Mouse (Mus musculus): ENCODE measurements around the gene Evx1. TPM values are rescaled to one million over a fixed set of nuclear protein-coding genes. Genes with fewer than 3 reads are reported as not detected.
"Not testable (repeated sequence)": the region's sequence is repeated elsewhere in the genome, so short reads cannot be mapped to it uniquely, and the experiment has no call there.

Gene Evx1
- polyA plus RNA-seq, 1 experiment from 2014 or later = 0.70 TPM

- Histone ChIP-seq H3K36me3 (ENCODE audit: control insufficient read depth, insufficient read depth, low read length) (no peaks in the 10 kb centered on the region), H3K27ac (ENCODE audit: low read depth, low read length) (no peak overlapping the region), H3K27me3 (ENCODE audit: control insufficient read depth, insufficient read depth, low read length) (peaks cover 40% of the 10 kb centered on the region), H3K4me2 (ENCODE audit: low read depth, low read length) (no peak overlapping the region), H3K9ac (replicated peaks; ENCODE audit: low read depth, low read length) (no peak overlapping the region), H3K4me1 (ENCODE audit: control insufficient read depth, insufficient read depth, low read length) (peaks cover 5% of the 10 kb centered on the region; the same call in 1 of the 2 replicates), H3K4me3 (ENCODE audit: low read depth, low read length) (no peak overlapping the region), H3K9me3 (ENCODE audit: control insufficient read depth, low read length) (no peaks in the 10 kb centered on the region)
- 64% methylated on average over 3 of the region's 3 CpGs for WGBS
- no peak for ATAC-seq (ENCODE audit: low read depth)
These were observed 10.8 kb downstream of the Evx1 start for GRCm38 (mm10) chr6:52324061-52324460.

DNA sequence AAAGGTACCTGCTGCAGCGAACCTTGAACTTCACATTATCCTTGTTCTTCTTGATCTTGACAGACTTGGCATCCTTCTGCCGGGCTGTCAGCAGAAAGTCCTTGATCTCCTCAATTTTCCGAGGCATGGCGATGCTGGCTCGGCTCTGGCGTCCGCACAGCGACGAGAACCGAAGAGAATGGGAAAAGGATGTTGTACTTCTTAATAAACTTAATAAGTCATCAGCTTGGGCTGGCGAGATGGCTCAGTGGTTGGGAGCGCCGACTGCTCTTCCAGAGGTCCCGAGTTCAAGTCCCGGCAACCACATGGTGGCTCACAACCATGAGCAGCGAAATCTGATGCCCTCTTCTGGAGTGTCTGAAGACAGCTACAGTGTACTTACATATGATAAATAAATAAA, 33.5 kb downstream of the Evx1 start:
- H3K4me2 ChIP-seq (ENCODE audit: low read depth, low read length); ATAC-seq (ENCODE audit: low read depth); H3K27ac ChIP-seq (ENCODE audit: low read depth, low read length); H3K36me3 ChIP-seq (ENCODE audit: control insufficient read depth, insufficient read depth, low read length); H3K9ac ChIP-seq (replicated peaks; ENCODE audit: low read depth, low read length); H3K9me3 ChIP-seq (ENCODE audit: control insufficient read depth, low read length); H3K4me3 ChIP-seq (ENCODE audit: low read depth, low read length); H3K27me3 ChIP-seq (ENCODE audit: control insufficient read depth, insufficient read depth, low read length); H3K4me1 ChIP-seq (ENCODE audit: control insufficient read depth, insufficient read depth, low read length): not testable (repeated sequence)
- WGBS = 95% methylated on average over 15 of the region's 16 CpGs

- H3K4me3 ChIP-seq (ENCODE audit: low read depth, low read length) = no peak overlapping the region
- no peak overlapping the region for H3K4me2 ChIP-seq (ENCODE audit: low read depth, low read length)
- ATAC-seq (ENCODE audit: low read depth) = no peak
- H3K36me3 ChIP-seq (ENCODE audit: control insufficient read depth, insufficient read depth, low read length) = no peaks in the 10 kb centered on the region
- no peaks in the 10 kb centered on the region for H3K9me3 ChIP-seq (ENCODE audit: control insufficient read depth, low read length)
- no peaks in the 10 kb centered on the region for H3K4me1 ChIP-seq (ENCODE audit: control insufficient read depth, insufficient read depth, low read length)
- no peak overlapping the region for H3K9ac ChIP-seq (replicated peaks; ENCODE audit: low read depth, low read length)
- no peaks in the 10 kb centered on the region for H3K27me3 ChIP-seq (ENCODE audit: control insufficient read depth, insufficient read depth, low read length)
- H3K27ac ChIP-seq (ENCODE audit: low read depth, low read length) = no peak overlapping the region
- WGBS = 53% methylated on average over 2 of the region's 2 CpGs
These were observed 52.7 kb downstream of the Evx1 start for GRCm38 (mm10) chr6:52366021-52366420.

DNA sequence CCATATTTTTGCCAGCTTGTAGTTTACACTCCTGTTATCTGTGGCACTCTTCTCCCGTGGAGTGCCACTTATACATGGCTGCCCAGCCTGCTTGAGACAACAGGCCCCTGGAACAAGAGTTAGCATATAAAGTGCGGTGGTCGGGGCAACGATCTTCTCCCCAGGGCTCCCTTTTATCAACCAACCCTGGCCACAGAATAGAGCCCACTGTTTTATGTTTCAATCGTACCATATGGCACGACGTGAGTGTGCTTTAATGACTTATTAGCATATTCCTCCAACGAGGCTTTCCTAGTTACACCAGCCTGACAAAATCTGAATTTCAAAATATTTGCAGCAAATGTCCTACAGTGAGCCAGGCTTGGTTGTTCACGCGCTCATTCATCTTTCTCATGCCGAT, 53.2 kb downstream of the Evx1 start:
- WGBS = 24% methylated on average over 11 of the region's 11 CpGs
- Histone ChIP-seq H3K4me3 (ENCODE audit: low read depth, low read length) (no peak overlapping the region), H3K4me1 (ENCODE audit: control insufficient read depth, insufficient read depth, low read length) (no peaks in the 10 kb centered on the region), H3K36me3 (ENCODE audit: control insufficient read depth, insufficient read depth, low read length) (no peaks in the 10 kb centered on the region), H3K27me3 (ENCODE audit: control insufficient read depth, insufficient read depth, low read length) (no peaks in the 10 kb centered on the region), H3K4me2 (ENCODE audit: low read depth, low read length) (no peak overlapping the region), H3K9ac (replicated peaks; ENCODE audit: low read depth, low read length) (no peak overlapping the region), H3K9me3 (ENCODE audit: control insufficient read depth, low read length) (no peaks in the 10 kb centered on the region), H3K27ac (ENCODE audit: low read depth, low read length) (no peak overlapping the region)
- ATAC-seq (ENCODE audit: low read depth) = no peak; the same call in 1 of the 2 replicates

DNA sequence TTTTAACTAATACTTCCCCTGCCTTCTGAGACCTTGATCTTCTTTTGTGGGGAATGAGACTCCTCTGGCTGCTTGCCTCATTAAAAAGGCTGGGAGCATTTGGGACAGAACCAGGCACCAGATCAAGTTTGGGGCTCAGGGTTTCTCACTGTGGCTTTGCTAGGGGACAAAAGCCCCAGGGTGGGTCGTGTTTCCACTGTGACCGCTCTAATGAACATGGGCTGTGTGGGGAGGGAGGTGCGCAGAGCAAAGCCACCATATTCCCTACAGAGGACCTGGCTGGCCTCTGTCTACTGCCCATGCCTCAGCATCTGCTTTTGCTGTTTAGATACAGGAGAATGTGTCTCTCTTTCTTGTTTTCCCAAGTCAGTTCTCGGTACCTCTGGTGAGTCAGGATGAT, 53.8 kb downstream of the Evx1 start:
- no peak overlapping the region for H3K27ac ChIP-seq (ENCODE audit: low read depth, low read length)
- no peak overlapping the region for H3K4me3 ChIP-seq (ENCODE audit: low read depth, low read length)
- no peaks in the 10 kb centered on the region for H3K4me1 ChIP-seq (ENCODE audit: control insufficient read depth, insufficient read depth, low read length)
- ATAC-seq (ENCODE audit: low read depth) = no peak
- H3K36me3 ChIP-seq (ENCODE audit: control insufficient read depth, insufficient read depth, low read length) = no peaks in the 10 kb centered on the region
- H3K9me3 ChIP-seq (ENCODE audit: control insufficient read depth, low read length) = no peaks in the 10 kb centered on the region
- no peaks in the 10 kb centered on the region for H3K27me3 ChIP-seq (ENCODE audit: control insufficient read depth, insufficient read depth, low read length)
- H3K9ac ChIP-seq (replicated peaks; ENCODE audit: low read depth, low read length) = no peak overlapping the region
- H3K4me2 ChIP-seq (ENCODE audit: low read depth, low read length) = no peak overlapping the region
- 44% methylated on average over 4 of the region's 4 CpGs for WGBS

Other genes starting within 250 kb of the Evx1 start
- gene Hoxa1, start 155.2 kb upstream of the Evx1 start, polyA plus RNA-seq (2014; fragmentation: Nextera tagmentation; extraction: Ambion mirVana) = 0.76 and 0.92 TPM in 2 replicates
- gene Hoxa2, start 148.7 kb upstream of the Evx1 start, polyA plus RNA-seq (2014; fragmentation: Nextera tagmentation; extraction: Ambion mirVana) = 7.0 and 8.8 TPM in 2 replicates
- 1.8 and 2.2 TPM in 2 replicates for gene 5730596B20Rik, start 136.0 kb upstream of the Evx1 start, polyA plus RNA-seq (2014; fragmentation: Nextera tagmentation; extraction: Ambion mirVana)
- gene Hoxa4, start 121.7 kb upstream of the Evx1 start, polyA plus RNA-seq (2014; fragmentation: Nextera tagmentation; extraction: Ambion mirVana) = 1.6 and 2.7 TPM in 2 replicates
- 20.9 and 30.6 TPM in 2 replicates for gene Hoxa5, start 108.9 kb upstream of the Evx1 start, polyA plus RNA-seq (2014; fragmentation: Nextera tagmentation; extraction: Ambion mirVana)
- gene Hoxa6, start 104.8 kb upstream of the Evx1 start, polyA plus RNA-seq (2014; fragmentation: Nextera tagmentation; extraction: Ambion mirVana) = 10.1 and 15.7 TPM in 2 replicates
- 10.8 and 13.4 TPM in 2 replicates for gene Hoxa3, start 100.2 kb upstream of the Evx1 start, polyA plus RNA-seq (2014; fragmentation: Nextera tagmentation; extraction: Ambion mirVana)
- 4.2 TPM in 1 of 2 replicates, not detected in the other for gene Gm28308, start 100.2 kb upstream of the Evx1 start, polyA plus RNA-seq (2014; fragmentation: Nextera tagmentation; extraction: Ambion mirVana)
- gene Hoxa7, start 91.6 kb upstream of the Evx1 start, polyA plus RNA-seq (2014; fragmentation: Nextera tagmentation; extraction: Ambion mirVana) = 90.8 and 110 TPM in 2 replicates
- 122 and 151 TPM in 2 replicates for gene Hoxa9, start 82.4 kb upstream of the Evx1 start, polyA plus RNA-seq (2014; fragmentation: Nextera tagmentation; extraction: Ambion mirVana)
- gene Hoxa10, start 72.6 kb upstream of the Evx1 start, polyA plus RNA-seq (2014; fragmentation: Nextera tagmentation; extraction: Ambion mirVana) = 50.5 and 79.4 TPM in 2 replicates
- 0.09 TPM in 1 of 2 replicates, not detected in the other for gene Hoxa11, start 67.7 kb upstream of the Evx1 start, polyA plus RNA-seq (2014; fragmentation: Nextera tagmentation; extraction: Ambion mirVana)
- gene Hoxa13, start 52.6 kb upstream of the Evx1 start, polyA plus RNA-seq (2014; fragmentation: Nextera tagmentation; extraction: Ambion mirVana) = not detected in 2 replicates

Measured in neural tube, embryonic 14.5 days (tissue).